Mouse (Mus musculus): Measurements from ENCODE around the gene Camk2n2. TPM values are rescaled to one million over a fixed set of nuclear protein-coding genes. Genes with fewer than 3 reads are reported as not detected.

The Camk2n2 gene
- polyA plus RNA-seq, 1 experiment from 2014 or later, result 1.1 TPM

DNA sequence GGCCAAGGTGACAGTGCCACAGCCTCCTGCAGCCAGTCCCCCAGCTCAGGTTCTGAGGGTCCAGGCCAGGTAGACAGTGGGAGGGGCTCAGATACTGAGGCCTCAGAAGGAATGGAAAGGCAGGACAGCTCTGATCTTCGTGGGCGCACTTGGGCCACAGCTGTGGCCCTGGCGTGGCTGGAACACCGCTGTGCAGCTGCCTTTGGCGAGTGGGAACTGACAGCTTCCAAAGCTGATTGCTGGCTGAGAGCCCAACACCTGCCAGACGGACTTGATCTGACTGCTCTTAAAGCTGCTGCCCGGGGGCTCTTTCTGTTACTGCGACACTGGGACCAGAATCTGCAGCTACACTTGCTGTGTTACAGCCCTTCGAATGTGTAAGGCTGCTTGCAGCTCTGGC, 16.4 kb downstream of the Camk2n2 start:
- Histone ChIP-seq H3K9me3 (no peaks in the 10 kb centered on the region), H3K4me1 (peaks cover 3% of the 10 kb centered on the region; the same call in 1 of the 2 replicates), H3K9ac (no peak overlapping the region), H3K27ac (no peak overlapping the region), H3K27me3 (no peaks in the 10 kb centered on the region), H3K4me2 (no peak overlapping the region), H3K4me3 (no peak overlapping the region), H3K36me3 (peaks cover 30% of the 10 kb centered on the region)
- WGBS, result 52% methylated on average over 9 of the region's 9 CpGs
- ATAC-seq (ENCODE audit: borderline replicate concordance, extremely low read depth, low FRiP score, low TSS enrichment), result no peak

DNA sequence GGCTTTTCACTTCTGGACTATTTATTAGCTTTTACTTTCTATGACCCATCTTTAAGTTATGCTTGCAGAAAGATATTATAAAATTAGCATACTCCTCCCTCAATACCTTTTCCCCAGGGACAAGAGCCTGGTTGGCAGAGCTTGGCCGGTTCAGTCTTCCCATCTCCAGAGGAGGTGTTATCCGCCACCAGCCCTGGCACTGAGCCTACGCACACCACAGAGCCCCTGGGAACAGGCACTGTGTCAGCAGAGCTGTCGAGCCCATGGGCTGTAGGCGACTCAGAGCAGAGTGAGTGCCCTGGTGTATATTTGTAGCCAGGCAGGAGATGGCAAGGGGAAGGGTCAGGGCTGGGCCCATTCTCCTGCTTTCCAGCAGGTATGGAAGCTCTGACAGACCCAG, 20.6 kb downstream of the Camk2n2 start:
- no peak overlapping the region for H3K4me3 ChIP-seq
- H3K27me3 ChIP-seq, result no peaks in the 10 kb centered on the region
- H3K9me3 ChIP-seq, result no peaks in the 10 kb centered on the region
- no peaks in the 10 kb centered on the region for H3K4me1 ChIP-seq
- no peak overlapping the region for H3K27ac ChIP-seq
- 0 out of 2 replicates have a peak, but pooled peaks cover 10% of the 10 kb centered on the region for H3K36me3 ChIP-seq
- H3K4me2 ChIP-seq, result no peak overlapping the region
- no peak overlapping the region for H3K9ac ChIP-seq
- no peak for ATAC-seq (ENCODE audit: borderline replicate concordance, extremely low read depth, low FRiP score, low TSS enrichment)
- 57% methylated on average over 5 of the region's 5 CpGs for WGBS

DNA sequence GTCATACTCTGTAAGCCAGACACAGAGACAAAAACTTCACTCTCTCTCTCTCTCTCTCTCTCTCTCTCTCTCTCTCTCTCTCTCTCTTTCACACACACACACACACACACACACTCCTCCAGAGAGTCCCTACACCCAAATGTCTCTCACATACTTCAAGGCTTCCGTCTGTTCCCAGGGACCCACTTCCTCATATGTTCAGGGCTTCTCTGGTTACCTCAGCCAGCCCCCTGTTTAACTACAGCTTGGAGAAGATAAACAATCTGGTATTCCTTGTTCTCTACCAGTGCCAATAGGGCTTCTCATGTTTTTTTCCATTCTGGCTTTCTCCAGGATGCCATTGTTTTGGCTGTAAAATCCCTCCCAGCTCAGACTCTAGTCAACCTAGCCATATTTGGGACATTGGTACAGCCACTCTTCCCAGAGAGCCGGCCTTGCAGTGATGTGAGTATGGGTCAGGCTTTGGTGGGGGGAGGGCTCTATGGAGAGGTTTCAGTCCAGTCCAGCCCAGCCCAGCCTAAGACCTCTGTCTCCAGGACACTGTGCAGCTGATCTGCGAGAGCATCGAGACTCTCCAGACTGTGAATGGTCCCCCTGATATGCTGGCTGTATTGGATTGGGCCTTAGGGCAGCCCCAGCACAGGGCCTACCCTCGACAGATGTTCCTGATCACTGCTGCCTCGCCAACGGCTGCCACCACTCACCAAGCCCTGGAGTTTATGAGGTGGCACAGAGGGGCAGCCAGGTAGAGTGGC, 24.2 kb downstream of the Camk2n2 start:
- Histone ChIP-seq H3K9me3 (no peaks in the 10 kb centered on the region), H3K4me3 (no peak overlapping the region), H3K4me1 (no peaks in the 10 kb centered on the region), H3K4me2 (no peak overlapping the region), H3K36me3 (no peaks in the 10 kb centered on the region), H3K27ac (no peak overlapping the region), H3K27me3 (peaks cover 27% of the 10 kb centered on the region), H3K9ac (no peak overlapping the region)
- WGBS, result 48% methylated on average over 7 of the region's 7 CpGs
- ATAC-seq (ENCODE audit: borderline replicate concordance, extremely low read depth, low FRiP score, low TSS enrichment), result no peak

DNA sequence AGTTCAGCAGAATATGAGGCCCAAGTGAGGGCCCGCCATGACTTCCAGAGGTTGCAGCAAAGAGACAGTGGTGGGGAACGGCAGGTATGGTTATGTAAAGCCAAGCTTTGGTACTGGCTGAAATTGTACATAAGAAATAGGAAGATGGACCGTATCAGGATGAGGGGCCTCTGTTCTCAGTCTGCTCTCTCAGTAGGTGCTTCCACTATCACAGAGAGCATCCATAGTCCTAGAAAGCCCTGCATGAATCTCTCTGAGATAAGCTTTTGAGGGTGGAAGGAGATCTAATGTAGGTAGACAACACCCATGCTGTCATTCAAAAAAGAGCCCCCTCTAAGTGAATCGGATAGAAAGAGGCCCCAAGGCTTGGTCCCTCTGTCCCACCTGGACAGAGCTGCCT, 25.4 kb downstream of the Camk2n2 start:
- Histone ChIP-seq H3K36me3 (no peaks in the 10 kb centered on the region), H3K4me1 (peaks cover 7% of the 10 kb centered on the region), H3K9ac (no peak overlapping the region), H3K4me2 (no peak overlapping the region), H3K27ac (no peak overlapping the region), H3K9me3 (no peaks in the 10 kb centered on the region), H3K4me3 (no peak overlapping the region), H3K27me3 (peaks cover 38% of the 10 kb centered on the region)
- ATAC-seq (ENCODE audit: borderline replicate concordance, extremely low read depth, low FRiP score, low TSS enrichment), result no peak
- WGBS, result 77% methylated on average over 4 of the region's 4 CpGs

DNA sequence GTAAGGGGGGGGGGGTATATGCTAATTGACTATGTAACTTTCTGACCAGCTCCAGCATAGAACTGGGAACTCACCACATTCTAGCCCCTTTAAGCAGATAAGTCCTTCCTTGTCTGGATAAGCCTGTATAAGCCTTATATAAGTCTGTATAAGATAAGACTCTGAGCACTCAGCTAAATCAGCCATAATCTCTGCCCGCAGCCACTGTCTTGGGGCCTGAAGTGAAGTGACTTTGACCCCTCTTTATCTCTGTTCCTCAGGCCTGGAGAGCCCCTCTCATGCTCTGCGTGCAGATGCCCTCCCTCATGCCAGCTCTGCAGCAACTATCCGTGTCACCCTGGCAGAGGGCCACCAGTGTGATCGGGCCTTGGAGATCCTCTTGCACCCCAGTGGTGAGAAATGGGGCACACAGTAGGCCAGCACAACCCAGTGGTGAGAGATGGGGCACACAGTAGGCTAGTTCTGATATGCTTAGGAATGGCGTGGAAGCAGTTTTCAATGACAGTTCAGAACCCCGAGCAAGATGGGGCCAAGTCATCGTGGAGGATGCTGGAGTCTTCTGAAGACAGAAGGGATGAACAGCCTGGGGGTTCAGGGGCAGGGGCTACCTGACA, 25.9 kb downstream of the Camk2n2 start:
- Histone ChIP-seq H3K9ac (no peak overlapping the region), H3K27me3 (peaks cover 44% of the 10 kb centered on the region), H3K4me1 (peaks cover 13% of the 10 kb centered on the region), H3K4me3 (no peak overlapping the region), H3K4me2 (no peak overlapping the region), H3K27ac (no peak overlapping the region), H3K36me3 (no peaks in the 10 kb centered on the region), H3K9me3 (no peaks in the 10 kb centered on the region)
- no peak for ATAC-seq (ENCODE audit: borderline replicate concordance, extremely low read depth, low FRiP score, low TSS enrichment)
- WGBS, result 81% methylated on average over 7 of the region's 7 CpGs

DNA sequence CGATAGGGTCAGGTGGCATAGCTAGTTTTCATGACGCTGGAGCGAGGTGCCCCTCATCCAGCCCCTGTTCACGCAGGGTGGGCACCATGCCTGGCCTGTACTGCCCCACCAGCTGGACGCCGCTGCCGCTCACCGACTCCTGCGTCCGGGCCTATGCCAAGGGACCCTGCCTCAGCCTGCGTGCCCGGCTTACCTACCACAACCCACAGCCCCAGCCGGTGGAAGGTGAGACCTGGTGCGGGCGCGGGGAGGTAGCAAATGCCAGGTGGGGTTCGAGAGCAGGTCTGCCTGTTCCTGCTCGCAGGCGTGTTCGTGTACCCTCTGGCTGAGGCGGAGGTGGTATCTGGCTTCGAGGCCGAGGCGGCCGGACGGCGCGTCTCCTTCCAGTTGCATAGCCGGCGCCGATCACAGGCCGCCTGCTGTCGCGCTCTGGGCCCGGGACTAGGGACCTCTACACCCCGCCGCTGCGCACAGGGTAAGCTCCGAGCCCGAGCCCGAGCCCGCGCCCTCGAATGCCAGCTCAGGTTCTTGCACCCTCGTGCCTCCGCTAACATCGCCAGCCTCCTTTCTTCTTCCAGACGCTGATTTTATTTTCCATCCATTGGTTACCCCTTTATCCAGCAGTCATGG, 29.9 kb downstream of the Camk2n2 start:
- ATAC-seq (ENCODE audit: borderline replicate concordance, extremely low read depth, low FRiP score, low TSS enrichment), result no peak
- H3K9ac ChIP-seq, result no peak overlapping the region

DNA sequence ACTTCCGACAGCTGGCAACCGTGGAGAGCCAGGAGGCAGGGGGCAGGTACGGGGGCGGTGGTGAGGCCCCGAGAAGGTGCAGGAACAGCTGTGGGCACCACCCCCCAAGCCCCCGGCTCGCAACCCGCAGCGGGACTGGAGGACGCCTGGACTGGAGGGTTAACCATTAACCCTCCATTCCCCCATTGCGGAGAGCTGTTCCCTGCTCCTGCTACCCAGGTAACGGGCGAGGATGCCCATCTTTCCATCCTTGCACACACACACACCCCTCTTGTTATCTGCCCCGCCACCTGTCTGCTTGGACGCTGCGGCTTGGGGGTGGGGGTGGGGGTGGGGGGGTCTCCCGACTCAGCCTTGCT, 30.4 kb downstream of the Camk2n2 start:
- WGBS, result 4% methylated on average over 17 of the region's 17 CpGs
- Histone ChIP-seq H3K4me1 (peaks cover 25% of the 10 kb centered on the region), H3K9me3 (no peaks in the 10 kb centered on the region), H3K27ac (no peak overlapping the region), H3K27me3 (peaks cover 68% of the 10 kb centered on the region), H3K4me2 (peak overlapping the region; percentile 91), H3K9ac (no peak overlapping the region), H3K4me3 (peak overlapping the region; percentile 46), H3K36me3 (no peaks in the 10 kb centered on the region)
- no peak; the same call in 1 of the 2 replicates for ATAC-seq (ENCODE audit: borderline replicate concordance, extremely low read depth, low FRiP score, low TSS enrichment)

More for the DNA sequence above, 29.9 kb downstream of the Camk2n2 start:
- H3K4me1 ChIP-seq, result peaks cover 25% of the 10 kb centered on the region
- H3K4me3 ChIP-seq, result peak overlapping the region; percentile 46
- H3K9me3 ChIP-seq, result no peaks in the 10 kb centered on the region
- no peak overlapping the region for H3K27ac ChIP-seq
- peaks cover 68% of the 10 kb centered on the region for H3K27me3 ChIP-seq
- 6% methylated on average over 48 of the region's 48 CpGs for WGBS
- H3K36me3 ChIP-seq, result no peaks in the 10 kb centered on the region
- H3K4me2 ChIP-seq, result peak overlapping the region; percentile 91

DNA sequence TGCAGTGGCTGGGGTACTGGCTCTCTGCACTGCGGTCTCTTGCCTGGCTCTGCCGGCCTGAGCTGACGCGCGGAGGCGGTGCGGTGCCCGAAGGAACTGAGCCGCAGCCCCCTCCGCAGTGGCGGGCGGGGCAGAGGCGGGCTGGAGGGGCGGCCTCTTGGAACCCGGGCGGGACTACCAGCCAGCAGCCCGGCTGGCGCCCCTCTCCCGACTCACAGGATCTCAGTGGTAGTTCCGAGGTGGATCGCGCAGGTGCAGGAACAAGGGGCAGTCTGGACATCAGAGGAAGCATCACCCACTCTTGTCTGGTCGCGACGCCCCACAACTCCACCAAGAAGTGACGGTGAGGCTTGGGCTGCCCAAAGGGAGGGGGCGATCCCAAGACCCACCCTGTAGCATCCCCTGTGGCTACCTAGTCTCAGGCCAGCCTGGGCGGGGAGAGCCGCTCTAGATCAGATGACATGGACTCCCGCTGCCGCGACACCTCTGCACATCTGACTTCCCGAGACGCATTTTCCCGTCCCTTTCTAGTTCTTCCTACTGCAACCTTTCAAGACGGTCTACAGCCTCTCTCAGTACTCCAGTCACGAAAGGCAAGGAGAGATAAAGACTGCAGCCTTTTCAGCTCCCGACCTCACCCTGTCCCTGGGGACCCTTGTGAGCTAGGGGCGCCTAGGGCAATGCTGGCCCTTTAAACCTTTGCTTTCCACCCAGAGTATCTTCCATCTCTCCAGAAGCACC, 31.0 kb downstream of the Camk2n2 start:
- no peak overlapping the region for H3K27ac ChIP-seq
- peaks cover 68% of the 10 kb centered on the region for H3K27me3 ChIP-seq
- H3K9ac ChIP-seq, result peak overlapping the region; percentile 29; the same call in 1 of the 2 replicates
- peak; percentile 37; the same call in 1 of the 2 replicates for ATAC-seq (ENCODE audit: borderline replicate concordance, extremely low read depth, low FRiP score, low TSS enrichment)
- peak overlapping the region; percentile 46 for H3K4me3 ChIP-seq
- no peaks in the 10 kb centered on the region for H3K9me3 ChIP-seq
- peak overlapping the region; percentile 91 for H3K4me2 ChIP-seq
- H3K36me3 ChIP-seq, result no peaks in the 10 kb centered on the region
- H3K4me1 ChIP-seq, result peaks cover 25% of the 10 kb centered on the region
- 0% methylated on average over 37 of the region's 39 CpGs for WGBS

DNA sequence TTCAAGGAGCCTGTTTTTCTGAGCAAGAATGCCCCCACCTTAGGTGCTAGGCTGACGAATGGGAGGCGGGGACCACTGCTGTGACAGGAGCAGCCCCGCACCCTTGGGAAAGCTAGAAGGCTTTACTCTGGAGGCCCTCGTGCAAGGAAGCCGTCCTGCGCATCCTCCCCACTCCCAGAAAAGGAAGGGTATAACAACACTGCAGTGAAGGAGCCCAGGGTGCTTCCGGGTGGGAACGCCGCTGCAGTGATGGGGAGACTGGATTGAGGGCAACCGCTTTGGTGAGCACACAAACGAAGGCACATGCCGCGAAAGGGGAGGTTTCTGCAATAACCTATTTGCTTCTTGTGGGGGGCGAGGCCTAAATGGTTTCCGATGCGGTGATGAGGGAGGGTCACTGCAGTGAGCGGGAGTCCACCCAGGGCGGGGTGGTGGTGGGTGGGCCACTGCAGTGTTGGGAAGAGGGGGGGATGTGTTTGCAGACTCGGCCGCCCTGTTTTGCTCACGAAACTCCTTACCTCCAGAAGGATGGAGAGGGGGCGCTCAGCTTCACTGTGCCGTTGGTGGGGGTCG, 31.6 kb downstream of the Camk2n2 start, which contains the start of gene Vwa5b2:
TSS of gene Vwa5b2 (plus strand) at position 106 of the 573 bp plus-strand sequence.
- ATAC-seq (ENCODE audit: borderline replicate concordance, extremely low read depth, low FRiP score, low TSS enrichment), result peak; percentile 24; the same call in 1 of the 2 replicates
- Histone ChIP-seq H3K36me3 (no peaks in the 10 kb centered on the region), H3K4me3 (peak within 1 kb of the TSS; percentile 46), H3K4me1 (peaks cover 25% of the 10 kb centered on the region), H3K27ac (no peak within 1 kb of the TSS), H3K27me3 (peaks cover 65% of the 10 kb centered on the region), H3K9ac (peak within 1 kb of the TSS; percentile 29; the same call in 1 of the 2 replicates), H3K9me3 (no peaks in the 10 kb centered on the region), H3K4me2 (peak within 1 kb of the TSS; percentile 91)
- WGBS, result under 1% methylated on average over 24 of the region's 24 CpGs

Data from lung, embryonic 15.5 days (tissue).